Mouse (Mus musculus): Measurements from ENCODE around the gene A930033H14Rik. TPM values are rescaled to one million over a fixed set of nuclear protein-coding genes. Genes with fewer than 3 reads are reported as not detected.

The A930033H14Rik gene
- polyA plus RNA-seq (2015; fragmentation: Nextera tagmentation; extraction: Ambion mirVana) = 0.44 and 0.47 TPM in 2 replicates

DNA sequence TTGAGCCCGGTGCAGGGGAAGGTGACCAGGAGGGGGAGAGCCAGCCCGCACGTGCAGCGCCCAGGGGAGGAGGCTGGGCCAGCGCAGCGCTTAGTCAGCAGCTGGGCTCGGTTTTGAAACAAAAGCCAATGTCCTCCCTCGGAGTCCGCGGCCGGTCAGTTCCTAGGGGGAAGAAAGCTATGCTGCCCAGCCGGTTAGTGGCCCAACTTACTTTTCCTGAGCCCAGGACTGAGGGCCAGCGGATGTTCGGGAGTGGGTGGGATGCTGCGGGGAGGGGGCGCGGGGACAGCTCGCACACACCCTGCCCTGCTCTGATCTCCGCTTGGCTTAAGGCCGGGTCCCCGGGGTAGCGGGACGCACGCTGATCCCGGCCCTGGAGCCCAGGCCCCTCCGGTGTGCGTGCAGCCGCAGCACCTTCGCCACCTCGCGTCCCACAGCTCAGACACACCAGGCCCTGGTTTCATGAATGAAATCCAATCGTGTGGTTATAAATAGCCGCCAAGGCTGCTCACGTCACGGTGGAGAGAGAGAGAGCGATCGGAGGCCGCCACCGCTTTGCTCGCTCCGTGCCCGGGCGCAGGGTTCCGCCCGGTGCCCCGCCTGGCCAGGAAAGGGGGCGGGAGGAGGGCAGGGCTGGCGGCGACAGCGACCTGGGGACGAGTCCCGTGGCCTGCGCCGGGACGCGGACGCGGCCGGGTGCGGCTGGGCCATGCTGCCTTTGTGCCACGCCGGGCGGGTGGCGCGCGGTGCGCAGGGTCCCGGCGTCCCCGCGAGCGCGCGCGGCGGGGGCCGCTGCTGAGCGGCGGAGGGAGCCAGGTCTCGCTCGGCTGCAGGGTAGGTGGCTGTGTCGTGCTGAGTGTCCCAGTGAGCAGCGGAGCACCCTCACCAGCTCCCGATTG, at the start of gene A930033H14Rik:
Gene A930033H14Rik (minus strand): TSS at position 557 of the 899 bp plus-strand sequence.
- WGBS (ENCODE audit: insufficient replicate concordance) = under 1% methylated on average over 83 of the region's 84 CpGs
- Histone ChIP-seq H3K4me2 (ENCODE audit: low read depth, low read length) (peak within 1 kb of the TSS; percentile 74), H3K36me3 (ENCODE audit: control insufficient read depth, insufficient read depth) (no peaks in the 10 kb centered on the region), H3K9me3 (replicated peaks; ENCODE audit: control insufficient read depth, low read length) (no peaks in the 10 kb centered on the region), H3K27ac (ENCODE audit: low read length) (peak within 1 kb of the TSS; percentile 88), H3K4me1 (ENCODE audit: control insufficient read depth, low read depth, low read length) (peaks cover 16% of the 10 kb centered on the region), H3K9ac (ENCODE audit: low read depth, low read length) (peak within 1 kb of the TSS; percentile 74), H3K27me3 (ENCODE audit: control insufficient read depth, insufficient read depth, low read depth, low read length) (peaks cover 19% of the 10 kb centered on the region), H3K4me3 (ENCODE audit: low read depth, low read length) (peak within 1 kb of the TSS; percentile 69)
- peak; percentile 87 for ATAC-seq (ENCODE audit: low read depth)

DNA sequence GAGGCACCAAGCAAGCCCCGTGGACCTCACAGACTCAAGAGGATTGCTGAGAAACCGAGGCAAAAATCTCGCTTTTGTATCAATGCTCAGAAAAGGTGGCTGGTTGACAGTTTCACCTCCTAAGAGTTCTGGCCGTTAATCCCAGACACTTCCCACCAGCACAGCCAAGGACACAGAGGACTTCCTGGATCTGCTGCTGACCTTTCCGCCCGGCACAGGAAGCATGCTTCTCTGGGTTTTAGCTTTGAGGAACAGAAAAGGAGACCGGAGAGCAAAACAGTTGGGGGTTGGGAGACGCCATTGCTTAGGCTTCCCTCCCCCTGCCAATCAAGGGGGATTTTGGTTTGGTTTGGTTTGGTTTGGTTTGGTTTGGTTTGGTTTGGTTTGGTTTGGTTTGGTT, 47.0 kb upstream of the A930033H14Rik start:
- Histone ChIP-seq H3K27ac (ENCODE audit: low read length) (no peak overlapping the region), H3K4me2 (ENCODE audit: low read depth, low read length) (no peak overlapping the region)

DNA sequence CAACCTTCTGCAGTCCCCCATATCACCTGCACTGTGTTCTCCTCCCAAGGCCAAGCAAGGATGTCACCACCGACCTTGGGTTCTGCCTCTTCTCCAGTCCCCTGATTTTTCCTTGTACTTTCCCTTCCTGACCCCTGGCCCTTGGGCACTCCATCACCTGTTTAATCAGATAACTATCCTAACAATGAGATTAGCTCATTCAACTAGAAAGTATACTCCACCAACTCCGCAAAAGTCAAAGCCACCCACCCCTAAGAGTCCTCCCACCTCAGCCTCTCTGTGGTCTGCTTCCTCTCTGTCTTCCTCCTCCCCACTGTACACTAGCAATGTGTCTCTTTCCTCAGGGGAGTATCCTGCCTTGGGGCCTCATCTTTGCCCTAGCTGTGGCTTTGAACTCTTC, 46.3 kb upstream of the A930033H14Rik start:
- 31% methylated on average over 2 of the region's 2 CpGs for WGBS (ENCODE audit: insufficient replicate concordance)
- Histone ChIP-seq H3K36me3 (ENCODE audit: control insufficient read depth, insufficient read depth) (no peaks in the 10 kb centered on the region), H3K9me3 (replicated peaks; ENCODE audit: control insufficient read depth, low read length) (no peaks in the 10 kb centered on the region), H3K4me3 (ENCODE audit: low read depth, low read length) (no peak overlapping the region), H3K27me3 (ENCODE audit: control insufficient read depth, insufficient read depth, low read depth, low read length) (no peaks in the 10 kb centered on the region), H3K27ac (ENCODE audit: low read length) (no peak overlapping the region), H3K4me2 (ENCODE audit: low read depth, low read length) (no peak overlapping the region), H3K4me1 (ENCODE audit: control insufficient read depth, low read depth, low read length) (peaks cover 18% of the 10 kb centered on the region), H3K9ac (ENCODE audit: low read depth, low read length) (no peak overlapping the region)
- no peak for ATAC-seq (ENCODE audit: low read depth)

More for the DNA sequence above, 47.0 kb upstream of the A930033H14Rik start:
- Histone ChIP-seq H3K9me3 (replicated peaks; ENCODE audit: control insufficient read depth, low read length) (no peaks in the 10 kb centered on the region), H3K9ac (ENCODE audit: low read depth, low read length) (no peak overlapping the region), H3K4me3 (ENCODE audit: low read depth, low read length) (no peak overlapping the region), H3K36me3 (ENCODE audit: control insufficient read depth, insufficient read depth) (no peaks in the 10 kb centered on the region), H3K4me1 (ENCODE audit: control insufficient read depth, low read depth, low read length) (peaks cover 14% of the 10 kb centered on the region), H3K27me3 (ENCODE audit: control insufficient read depth, insufficient read depth, low read depth, low read length) (no peaks in the 10 kb centered on the region)
- 72% methylated on average over 8 of the region's 8 CpGs for whole genome bisulfite sequencing (ENCODE audit: insufficient replicate concordance)
- ATAC-seq (ENCODE audit: low read depth) = no peak

GRCm38 (mm10) chr10:69258588-69258987, 45.7 kb upstream of the A930033H14Rik start:
- H3K9me3 ChIP-seq (replicated peaks; ENCODE audit: control insufficient read depth, low read length) = no peaks in the 10 kb centered on the region
- H3K36me3 ChIP-seq (ENCODE audit: control insufficient read depth, insufficient read depth) = no peaks in the 10 kb centered on the region
- no peak overlapping the region for H3K4me3 ChIP-seq (ENCODE audit: low read depth, low read length)
- H3K4me1 ChIP-seq (ENCODE audit: control insufficient read depth, low read depth, low read length) = peaks cover 23% of the 10 kb centered on the region
- H3K27me3 ChIP-seq (ENCODE audit: control insufficient read depth, insufficient read depth, low read depth, low read length) = no peaks in the 10 kb centered on the region
- H3K9ac ChIP-seq (ENCODE audit: low read depth, low read length) = no peak overlapping the region
- peak overlapping the region; percentile 9; the same call in 1 of the 2 replicates for H3K27ac ChIP-seq (ENCODE audit: low read length)
- 59% methylated on average over 9 of the region's 9 CpGs for WGBS (ENCODE audit: insufficient replicate concordance)
- no peak overlapping the region for H3K4me2 ChIP-seq (ENCODE audit: low read depth, low read length)
- no peak for ATAC-seq (ENCODE audit: low read depth)

DNA sequence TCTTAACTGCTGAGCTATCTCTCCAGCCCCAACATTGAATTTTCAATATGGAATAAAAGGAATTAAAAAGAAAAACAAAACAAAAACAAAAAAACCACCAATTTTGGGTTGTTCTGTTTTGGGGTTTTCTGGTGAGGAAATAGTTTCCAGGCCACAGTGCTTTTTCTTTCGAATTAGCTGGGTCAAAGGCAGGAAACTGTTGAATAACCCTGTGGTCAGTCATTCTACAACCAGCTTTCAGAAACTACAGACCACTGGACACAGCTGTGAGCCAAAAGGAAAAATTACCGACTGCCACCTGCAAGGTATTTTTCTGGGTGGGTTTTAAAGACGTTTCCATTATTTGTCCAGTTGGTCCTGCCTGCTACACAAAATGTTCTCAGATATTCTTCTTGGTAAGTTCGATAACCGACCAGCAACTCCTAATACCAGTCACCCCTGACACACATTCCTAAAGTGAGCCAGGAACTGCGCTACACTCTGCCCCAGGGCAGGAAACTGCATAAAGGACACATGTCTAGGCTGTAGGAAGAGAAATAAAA, 44.8 kb upstream of the A930033H14Rik start:
- H3K4me3 ChIP-seq (ENCODE audit: low read depth, low read length) = no peak overlapping the region
- WGBS (ENCODE audit: insufficient replicate concordance) = 47% methylated on average over 6 of the region's 6 CpGs
- H3K4me1 ChIP-seq (ENCODE audit: control insufficient read depth, low read depth, low read length) = peaks cover 28% of the 10 kb centered on the region
- H3K36me3 ChIP-seq (ENCODE audit: control insufficient read depth, insufficient read depth) = no peaks in the 10 kb centered on the region
- no peaks in the 10 kb centered on the region for H3K27me3 ChIP-seq (ENCODE audit: control insufficient read depth, insufficient read depth, low read depth, low read length)
- H3K9me3 ChIP-seq (replicated peaks; ENCODE audit: control insufficient read depth, low read length) = no peaks in the 10 kb centered on the region
- no peak overlapping the region for H3K27ac ChIP-seq (ENCODE audit: low read length)
- H3K9ac ChIP-seq (ENCODE audit: low read depth, low read length) = no peak overlapping the region
- H3K4me2 ChIP-seq (ENCODE audit: low read depth, low read length) = no peak overlapping the region
- no peak for ATAC-seq (ENCODE audit: low read depth)

- ATAC-seq (ENCODE audit: low read depth) = peak; percentile 37; the same call in 1 of the 2 replicates
- Histone ChIP-seq H3K4me2 (ENCODE audit: low read depth, low read length) (no peak overlapping the region), H3K9ac (ENCODE audit: low read depth, low read length) (no peak overlapping the region), H3K9me3 (replicated peaks; ENCODE audit: control insufficient read depth, low read length) (no peaks in the 10 kb centered on the region), H3K27me3 (ENCODE audit: control insufficient read depth, insufficient read depth, low read depth, low read length) (no peaks in the 10 kb centered on the region), H3K4me3 (ENCODE audit: low read depth, low read length) (no peak overlapping the region), H3K36me3 (ENCODE audit: control insufficient read depth, insufficient read depth) (no peaks in the 10 kb centered on the region), H3K4me1 (ENCODE audit: control insufficient read depth, low read depth, low read length) (peaks cover 24% of the 10 kb centered on the region), H3K27ac (ENCODE audit: low read length) (no peak overlapping the region)
- 25% methylated on average over 5 of the region's 5 CpGs for WGBS (ENCODE audit: insufficient replicate concordance)
Observed at GRCm38 (mm10) chr10:69255594-69255993, 42.7 kb upstream of the A930033H14Rik start.

DNA sequence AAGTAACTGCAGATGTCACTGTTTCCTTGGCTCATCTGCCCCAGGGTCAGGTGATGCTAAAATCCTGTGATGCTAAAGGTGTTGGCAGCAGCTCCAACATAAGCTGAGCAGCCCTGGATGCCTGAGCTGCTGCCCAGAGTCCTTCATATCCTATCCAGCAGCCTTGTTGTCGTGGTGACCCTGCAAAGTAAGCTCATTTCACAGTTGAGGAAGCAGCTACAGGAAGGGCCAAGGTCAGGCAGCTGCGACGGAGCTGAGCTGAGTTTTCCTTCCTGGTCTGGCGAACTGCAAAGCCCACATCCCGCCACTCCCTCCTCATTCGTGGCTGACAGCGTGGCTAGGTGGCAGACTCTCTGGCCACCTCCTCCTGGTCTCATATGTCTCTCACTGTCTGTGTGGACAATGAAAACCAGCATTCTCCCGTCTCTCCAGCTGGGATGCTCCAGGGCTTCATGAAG, 41.5 kb upstream of the A930033H14Rik start:
- 10% methylated on average over 8 of the region's 8 CpGs for WGBS (ENCODE audit: insufficient replicate concordance)
- Histone ChIP-seq H3K27ac (ENCODE audit: low read length) (no peak overlapping the region; the same call in 1 of the 2 replicates), H3K9me3 (replicated peaks; ENCODE audit: control insufficient read depth, low read length) (no peaks in the 10 kb centered on the region), H3K9ac (ENCODE audit: low read depth, low read length) (no peak overlapping the region), H3K36me3 (ENCODE audit: control insufficient read depth, insufficient read depth) (no peaks in the 10 kb centered on the region; the same call in 1 of the 2 replicates), H3K27me3 (ENCODE audit: control insufficient read depth, insufficient read depth, low read depth, low read length) (no peaks in the 10 kb centered on the region), H3K4me1 (ENCODE audit: control insufficient read depth, low read depth, low read length) (peaks cover 24% of the 10 kb centered on the region), H3K4me2 (ENCODE audit: low read depth, low read length) (no peak overlapping the region), H3K4me3 (ENCODE audit: low read depth, low read length) (no peak overlapping the region)
- peak; percentile 56 for ATAC-seq (ENCODE audit: low read depth)

- no peak for ATAC-seq (ENCODE audit: low read depth)
- Histone ChIP-seq H3K9me3 (replicated peaks; ENCODE audit: control insufficient read depth, low read length) (no peaks in the 10 kb centered on the region), H3K9ac (ENCODE audit: low read depth, low read length) (no peak overlapping the region), H3K4me1 (ENCODE audit: control insufficient read depth, low read depth, low read length) (peaks cover 24% of the 10 kb centered on the region), H3K4me3 (ENCODE audit: low read depth, low read length) (no peak overlapping the region), H3K27me3 (ENCODE audit: control insufficient read depth, insufficient read depth, low read depth, low read length) (no peaks in the 10 kb centered on the region), H3K36me3 (ENCODE audit: control insufficient read depth, insufficient read depth) (no peaks in the 10 kb centered on the region; the same call in 1 of the 2 replicates), H3K27ac (ENCODE audit: low read length) (peak overlapping the region; percentile 67), H3K4me2 (ENCODE audit: low read depth, low read length) (no peak overlapping the region)
- WGBS (ENCODE audit: insufficient replicate concordance) = 51% methylated on average over 5 of the region's 5 CpGs
Observed at GRCm38 (mm10) chr10:69253686-69254080, 40.8 kb upstream of the A930033H14Rik start.

Measured in liver, embryonic 16.5 days (tissue).